Mouse (Mus musculus) forebrain, embryonic 14.5 days (tissue): ENCODE measurements around the gene Olfm1. TPM values are rescaled to one million over a fixed set of nuclear protein-coding genes. Genes with fewer than 3 reads are reported as not detected.

Source experiments
- ATAC-seq: fragments of 200-750 bp; cut with Nextera tagmentation; 2 replicates; pipeline ENCODE4 v1.8.0; 2017; ENCODE audit warnings: mild to moderate bottlenecking, moderate library complexity
- DNase-seq: peaks from one replicate; pipeline ENCODE4 v3.0.0-alpha.2; 2015; ENCODE audit warnings: low spot score
- H3K27ac ChIP-seq: fragments of 300-500 bp; sonication (generic); 2 replicates; pipeline ENCODE4 v1.5.1; 2014; ENCODE audit warnings: low read depth, mild to moderate bottlenecking, control low read depth, low read length, moderate library complexity
- H3K27me3 ChIP-seq: fragments of 300-500 bp; sonication (generic); replicated peaks from 2 replicates; pipeline ENCODE4 v1.6.1; 2014; ENCODE audit warnings: low read length, control low read depth, mixed read lengths; ENCODE audit not compliant: control insufficient read depth, insufficient read depth
- H3K36me3 ChIP-seq: fragments of 300-500 bp; sonication (generic); 2 replicates; pipeline ENCODE4 v1.6.1; 2014; ENCODE audit warnings: low read length, control low read depth; ENCODE audit not compliant: control insufficient read depth, insufficient read depth
- H3K4me1 ChIP-seq: fragments of 300-500 bp; sonication (generic); 2 replicates; pipeline ENCODE4 v1.6.1; 2014; ENCODE audit warnings: antibody characterized with exemption, low read length, control low read depth; ENCODE audit not compliant: control insufficient read depth, insufficient read depth
- H3K4me2 ChIP-seq: fragments of 300-500 bp; sonication (generic); 2 replicates; pipeline ENCODE4 v1.6.1; 2014; ENCODE audit warnings: mild to moderate bottlenecking, control low read depth, low read length
- H3K4me3 ChIP-seq: fragments of 300-500 bp; sonication (generic); 2 replicates; pipeline ENCODE4 v1.5.1; 2014; ENCODE audit warnings: low read depth, low read length, control low read depth
- H3K9ac ChIP-seq: fragments of 300-500 bp; sonication (generic); 2 replicates; pipeline ENCODE4 v1.6.1; 2014; ENCODE audit warnings: mild to moderate bottlenecking, low read length, control low read depth, moderate library complexity
- H3K9me3 ChIP-seq: fragments of 300-500 bp; sonication (generic); replicated peaks from 2 replicates; pipeline ENCODE4 v1.6.1; 2016; ENCODE audit warnings: low read length, control low read depth, mixed read lengths; ENCODE audit not compliant: control insufficient read depth
- WGBS: fragments of 180-500 bp; shearing (Covaris S2); extraction: QIAGEN DNeasy Blood & Tissue Kit; methylation state at CpG from one replicate; pipeline ENCODE4 v1.1.7; 2014; 5-methylcytosine and 5-hydroxymethylcytosine counted together
- polyA plus RNA-seq: library from polyadenylated mRNA; unstranded; fragments of >200 nt; fragmentation: Nextera tagmentation; extraction: Ambion mirVana; gene quantifications from 2 replicates; pipeline ENCODE4 v1.2.1, GENCODE M21; 2014

Gene Olfm1
- polyA plus RNA-seq, 1 experiment from 2014 or later = 173 TPM

GRCm38 (mm10) chr2:28194962-28195617 lies 2.3 kb downstream of the Olfm1 start:
- no peak for DNase-seq
- peaks cover 29% of the 10 kb centered on the region for H3K4me1 ChIP-seq
- H3K9ac ChIP-seq = peak overlapping the region; percentile 87

DNA sequence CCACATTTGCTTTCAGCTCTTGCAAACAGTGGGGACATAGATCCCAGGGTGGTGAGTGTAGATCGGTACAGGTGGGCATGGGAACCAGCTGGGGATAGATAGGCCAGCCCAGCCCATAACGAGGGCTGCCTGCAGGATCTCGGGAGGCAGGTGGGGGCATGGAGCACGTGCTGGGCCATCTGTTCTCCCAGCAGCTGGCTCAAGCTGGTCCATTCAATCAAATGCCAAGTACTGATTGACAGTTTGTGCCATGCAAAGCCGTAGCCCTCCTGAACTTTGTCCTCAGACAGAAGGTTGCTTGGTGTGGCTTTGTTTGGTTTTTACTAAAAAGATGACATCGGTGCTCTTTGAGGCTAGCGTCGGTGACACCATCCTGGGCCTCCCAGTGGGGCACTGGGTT lies 2.9 kb downstream of the Olfm1 start:
- Histone ChIP-seq H3K4me1 (peaks cover 29% of the 10 kb centered on the region), H3K9ac (no peak overlapping the region), H3K4me2 (peak overlapping the region; percentile 70), H3K9me3 (no peaks in the 10 kb centered on the region), H3K36me3 (no peaks in the 10 kb centered on the region), H3K4me3 (0 out of 2 replicates have a peak overlapping the region, but pooled peaks have one; percentile 2), H3K27me3 (no peaks in the 10 kb centered on the region), H3K27ac (peak overlapping the region; percentile 9; the same call in 1 of the 2 replicates)
- ATAC-seq (no peak), DNase-seq (no peak)
- WGBS = 43% methylated on average over 8 of the region's 8 CpGs

More at GRCm38 (mm10) chr2:28194962-28195617, 2.3 kb downstream of the Olfm1 start:
- peak overlapping the region; percentile 77 for H3K4me3 ChIP-seq
- H3K27ac ChIP-seq = 0 out of 2 replicates have a peak overlapping the region, but pooled peaks have one; percentile 30
- ATAC-seq = no peak
- H3K9me3 ChIP-seq = no peaks in the 10 kb centered on the region
- no peaks in the 10 kb centered on the region for H3K27me3 ChIP-seq
- 40% methylated on average over 6 of the region's 6 CpGs for WGBS
- peak overlapping the region; percentile 70 for H3K4me2 ChIP-seq
- no peaks in the 10 kb centered on the region for H3K36me3 ChIP-seq

DNA sequence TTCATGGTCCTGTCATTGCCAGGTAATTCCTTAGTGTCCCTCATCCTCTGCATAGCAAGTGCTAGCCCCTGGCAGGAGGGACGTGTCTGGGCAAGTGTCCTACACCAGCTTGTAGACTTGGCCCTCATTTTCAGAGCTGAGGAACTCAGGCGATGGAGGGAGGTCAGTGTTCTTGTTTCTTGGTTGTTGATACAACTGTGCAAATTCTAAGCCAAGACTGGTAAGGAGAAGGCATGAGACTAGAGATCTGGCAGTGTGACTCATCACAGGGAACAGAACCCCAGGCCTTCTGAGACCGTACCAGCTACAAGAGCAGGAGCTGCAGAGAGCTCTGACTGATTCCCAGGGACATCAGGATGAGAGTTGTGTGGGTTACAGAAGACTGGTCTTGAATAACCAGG lies 8.6 kb downstream of the Olfm1 start:
- H3K36me3 ChIP-seq = no peaks in the 10 kb centered on the region
- no peak overlapping the region for H3K4me3 ChIP-seq
- no peak for DNase-seq
- 76% methylated on average over 3 of the region's 3 CpGs for WGBS
- no peak overlapping the region for H3K27ac ChIP-seq
- no peaks in the 10 kb centered on the region for H3K9me3 ChIP-seq
- H3K4me2 ChIP-seq = no peak overlapping the region
- H3K9ac ChIP-seq = no peak overlapping the region
- peaks cover 18% of the 10 kb centered on the region for H3K4me1 ChIP-seq
- no peaks in the 10 kb centered on the region for H3K27me3 ChIP-seq
- no peak for ATAC-seq

DNA sequence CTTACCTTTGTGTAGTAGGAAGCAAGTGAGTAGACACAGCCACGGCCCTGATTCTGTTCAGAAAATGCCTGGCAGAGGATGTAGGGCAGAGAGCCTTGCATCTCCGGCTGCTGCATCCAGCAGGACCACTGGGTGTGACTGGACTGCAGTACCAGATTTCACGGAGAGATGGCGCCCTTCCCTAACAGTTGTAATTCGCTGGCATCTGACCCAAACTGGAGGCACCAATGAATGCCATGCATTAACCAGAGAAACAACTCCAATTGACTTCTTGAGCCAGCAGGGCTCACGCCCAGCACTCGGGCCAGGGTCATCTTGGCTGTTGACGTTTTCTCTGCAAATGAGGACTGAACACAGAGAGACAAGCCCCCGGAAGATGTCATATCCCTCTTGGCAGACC lies 11.4 kb downstream of the Olfm1 start:
- Histone ChIP-seq H3K27ac (peak overlapping the region; percentile 36; the same call in 1 of the 2 replicates), H3K9me3 (no peaks in the 10 kb centered on the region), H3K4me3 (no peak overlapping the region), H3K4me2 (peak overlapping the region; percentile 19), H3K27me3 (no peaks in the 10 kb centered on the region), H3K9ac (no peak overlapping the region), H3K36me3 (peaks cover 4% of the 10 kb centered on the region; the same call in 1 of the 2 replicates), H3K4me1 (peaks cover 15% of the 10 kb centered on the region)
- peak; percentile 93 for DNase-seq
- peak; percentile 60; the same call in 1 of the 2 replicates for ATAC-seq
- WGBS = 4% methylated on average over 9 of the region's 9 CpGs

DNA sequence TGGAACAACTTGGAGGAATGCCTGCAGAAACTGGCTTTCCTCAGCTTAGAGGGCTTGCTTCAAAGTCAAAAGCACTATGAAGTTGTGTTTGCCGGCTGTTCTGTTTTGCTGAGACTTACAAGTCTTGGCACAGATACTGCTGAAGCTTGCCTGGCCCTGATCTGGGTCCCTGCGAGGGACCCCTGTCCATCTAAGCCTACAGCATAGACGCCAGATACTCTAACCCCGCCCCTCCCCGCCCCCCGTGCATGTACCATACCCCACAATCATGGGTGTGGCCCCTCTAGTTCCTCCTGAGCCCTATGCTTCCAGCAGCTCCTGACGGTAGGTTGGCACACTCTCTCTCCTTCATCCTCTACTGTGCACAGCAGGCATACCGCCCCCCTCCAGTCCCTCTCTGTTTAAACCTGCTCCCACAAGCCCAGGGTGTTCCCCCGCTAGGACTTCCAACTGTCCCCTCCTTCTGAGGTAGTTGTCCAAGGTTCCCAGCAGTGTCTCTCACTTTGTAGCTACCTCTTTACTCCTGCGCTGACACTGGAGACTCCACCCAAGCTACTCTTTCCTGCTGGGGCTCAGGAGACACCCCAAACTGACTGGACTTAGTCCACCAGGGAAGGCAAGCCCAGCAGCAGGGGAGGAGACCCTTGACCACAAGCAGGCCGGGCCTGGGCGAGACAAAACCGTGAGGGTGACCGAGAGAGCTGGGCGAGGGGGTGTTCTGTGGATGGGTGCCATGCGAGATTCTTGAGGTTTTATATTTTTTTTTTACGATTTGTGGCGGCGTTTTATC lies 12.1 kb downstream of the Olfm1 start:
- WGBS = 9% methylated on average over 19 of the region's 19 CpGs
- H3K4me3 ChIP-seq = peak overlapping the region; percentile 51
- H3K4me1 ChIP-seq = peaks cover 15% of the 10 kb centered on the region
- H3K9ac ChIP-seq = 0 out of 2 replicates have a peak overlapping the region, but pooled peaks have one; percentile 8
- H3K36me3 ChIP-seq = peaks cover 6% of the 10 kb centered on the region; the same call in 1 of the 2 replicates
- H3K9me3 ChIP-seq = no peaks in the 10 kb centered on the region
- ATAC-seq (peak; percentile 28), DNase-seq (peak; percentile 56)
- H3K27me3 ChIP-seq = no peaks in the 10 kb centered on the region
- peak overlapping the region; percentile 97 for H3K4me2 ChIP-seq
- H3K27ac ChIP-seq = peak overlapping the region; percentile 36; the same call in 1 of the 2 replicates

GRCm38 (mm10) chr2:28205467-28205805 lies 12.6 kb downstream of the Olfm1 start:
- 0% methylated on average over 39 of the region's 49 CpGs for WGBS
- Histone ChIP-seq H3K4me3 (peak overlapping the region; percentile 51), H3K4me1 (peaks cover 15% of the 10 kb centered on the region)

GRCm38 (mm10) chr2:28205870-28206421 lies 13.2 kb downstream of the Olfm1 start:
- Histone ChIP-seq H3K4me3 (peak overlapping the region; percentile 51), H3K4me1 (peaks cover 16% of the 10 kb centered on the region), H3K27ac (no peak overlapping the region), H3K9me3 (no peaks in the 10 kb centered on the region), H3K36me3 (peaks cover 8% of the 10 kb centered on the region; the same call in 1 of the 2 replicates), H3K4me2 (peak overlapping the region; percentile 97), H3K9ac (peak overlapping the region; percentile 81), H3K27me3 (no peaks in the 10 kb centered on the region)
- WGBS = under 1% methylated on average over 26 of the region's 51 CpGs
- no peak for DNase-seq
- peak; percentile 28; the same call in 1 of the 2 replicates for ATAC-seq

More at GRCm38 (mm10) chr2:28205467-28205805, 12.6 kb downstream of the Olfm1 start:
- ATAC-seq (peak; percentile 73), DNase-seq (peak; percentile 83)
- Histone ChIP-seq H3K36me3 (peaks cover 8% of the 10 kb centered on the region; the same call in 1 of the 2 replicates), H3K27me3 (no peaks in the 10 kb centered on the region), H3K9me3 (no peaks in the 10 kb centered on the region), H3K9ac (peak overlapping the region; percentile 81), H3K27ac (no peak overlapping the region), H3K4me2 (peak overlapping the region; percentile 97)

DNA sequence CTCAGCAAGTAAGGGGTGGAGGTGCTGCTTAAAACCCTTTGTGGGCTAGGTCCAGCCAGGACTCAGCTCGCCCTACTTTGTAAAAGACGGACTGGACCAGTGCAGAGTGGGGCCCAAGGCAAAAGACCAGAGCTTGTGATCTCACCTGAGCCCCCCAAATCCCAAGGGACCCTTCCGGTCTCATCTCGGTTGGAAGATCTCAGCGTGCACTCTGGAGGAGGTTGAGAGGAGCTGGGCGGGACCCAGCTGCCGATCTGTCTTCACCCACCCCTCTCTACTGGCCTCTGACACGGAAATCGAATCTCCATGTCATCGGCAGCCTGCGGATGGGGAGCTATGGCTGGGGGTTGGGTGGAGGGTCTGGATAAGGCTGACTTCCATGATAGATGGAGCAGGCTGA lies 13.7 kb downstream of the Olfm1 start:
- Histone ChIP-seq H3K9ac (peak overlapping the region; percentile 81), H3K27ac (no peak overlapping the region), H3K36me3 (peaks cover 8% of the 10 kb centered on the region; the same call in 1 of the 2 replicates), H3K4me1 (peaks cover 21% of the 10 kb centered on the region), H3K4me2 (peak overlapping the region; percentile 97), H3K9me3 (no peaks in the 10 kb centered on the region), H3K27me3 (no peaks in the 10 kb centered on the region), H3K4me3 (peak overlapping the region; percentile 51)
- 23% methylated on average over 11 of the region's 11 CpGs for WGBS
- no peak for DNase-seq
- ATAC-seq = no peak
